Mouse (Mus musculus) limb, embryonic 14.5 days (tissue): ENCODE measurements at regions not wholly inside any gene's neighbourhood (a gene's known extent, or its start where the extent isn't known, plus 50 kb on each side); places are given as distances from the start of the nearest gene placed in this dataset.
"Not testable (repeated sequence)": the region's sequence is repeated elsewhere in the genome, so short reads cannot be mapped to it uniquely, and the experiment has no call there.

Experiments used
- ATAC-seq: fragments of 200-750 bp; cut with Nextera tagmentation; 2 replicates; pipeline ENCODE4 v1.8.0; 2017; ENCODE audit warnings: low read depth, moderate number of reproducible peaks, moderate TSS enrichment; ENCODE audit not compliant: low FRiP score
- DNase-seq: peaks from one replicate; pipeline ENCODE4 v3.0.0-alpha.2; 2015; ENCODE audit warnings: low spot score
- H3K27ac ChIP-seq: fragments of 300-500 bp; sonication (generic); replicated peaks from 2 replicates; pipeline ENCODE4 v1.5.1; 2014; ENCODE audit warnings: low read depth, mild to moderate bottlenecking, low read length, moderate library complexity, mixed read lengths
- H3K27me3 ChIP-seq: fragments of 300-500 bp; sonication (generic); 2 replicates; pipeline ENCODE4 v1.6.1; 2014; ENCODE audit warnings: low read length, mixed read lengths; ENCODE audit not compliant: control insufficient read depth, insufficient read depth
- H3K36me3 ChIP-seq: fragments of 300-500 bp; sonication (generic); 2 replicates; pipeline ENCODE4 v1.6.1; 2014; ENCODE audit warnings: mild to moderate bottlenecking, low read length, moderate library complexity, mixed read lengths; ENCODE audit not compliant: control insufficient read depth, insufficient read depth
- H3K4me1 ChIP-seq: fragments of 300-500 bp; sonication (generic); 2 replicates; pipeline ENCODE4 v1.6.1; 2014; ENCODE audit warnings: antibody characterized with exemption, low read length, mixed read lengths; ENCODE audit not compliant: control insufficient read depth, insufficient read depth
- H3K4me2 ChIP-seq: fragments of 300-500 bp; sonication (generic); replicated peaks from 2 replicates; pipeline ENCODE4 v1.6.1; 2014; ENCODE audit warnings: low read depth, mild to moderate bottlenecking, low read length, moderate library complexity; ENCODE audit not compliant: severe bottlenecking
- H3K4me3 ChIP-seq: fragments of 300-500 bp; sonication (generic); replicated peaks from 2 replicates; pipeline ENCODE4 v1.5.1; 2014; ENCODE audit warnings: low read length
- H3K9ac ChIP-seq: fragments of 300-500 bp; sonication (generic); 2 replicates; pipeline ENCODE4 v1.6.1; 2014; ENCODE audit warnings: mild to moderate bottlenecking, low read depth, low read length, moderate library complexity; ENCODE audit not compliant: severe bottlenecking
- H3K9me3 ChIP-seq: fragments of 300-500 bp; sonication (generic); 2 replicates; pipeline ENCODE4 v1.6.1; 2016; ENCODE audit warnings: low read length; ENCODE audit not compliant: control insufficient read depth
- WGBS: fragments of 180-500 bp; shearing (Covaris S2); extraction: QIAGEN DNeasy Blood & Tissue Kit; methylation state at CpG from one replicate; pipeline ENCODE4 v1.1.7; 2014; 5-methylcytosine and 5-hydroxymethylcytosine counted together

DNA sequence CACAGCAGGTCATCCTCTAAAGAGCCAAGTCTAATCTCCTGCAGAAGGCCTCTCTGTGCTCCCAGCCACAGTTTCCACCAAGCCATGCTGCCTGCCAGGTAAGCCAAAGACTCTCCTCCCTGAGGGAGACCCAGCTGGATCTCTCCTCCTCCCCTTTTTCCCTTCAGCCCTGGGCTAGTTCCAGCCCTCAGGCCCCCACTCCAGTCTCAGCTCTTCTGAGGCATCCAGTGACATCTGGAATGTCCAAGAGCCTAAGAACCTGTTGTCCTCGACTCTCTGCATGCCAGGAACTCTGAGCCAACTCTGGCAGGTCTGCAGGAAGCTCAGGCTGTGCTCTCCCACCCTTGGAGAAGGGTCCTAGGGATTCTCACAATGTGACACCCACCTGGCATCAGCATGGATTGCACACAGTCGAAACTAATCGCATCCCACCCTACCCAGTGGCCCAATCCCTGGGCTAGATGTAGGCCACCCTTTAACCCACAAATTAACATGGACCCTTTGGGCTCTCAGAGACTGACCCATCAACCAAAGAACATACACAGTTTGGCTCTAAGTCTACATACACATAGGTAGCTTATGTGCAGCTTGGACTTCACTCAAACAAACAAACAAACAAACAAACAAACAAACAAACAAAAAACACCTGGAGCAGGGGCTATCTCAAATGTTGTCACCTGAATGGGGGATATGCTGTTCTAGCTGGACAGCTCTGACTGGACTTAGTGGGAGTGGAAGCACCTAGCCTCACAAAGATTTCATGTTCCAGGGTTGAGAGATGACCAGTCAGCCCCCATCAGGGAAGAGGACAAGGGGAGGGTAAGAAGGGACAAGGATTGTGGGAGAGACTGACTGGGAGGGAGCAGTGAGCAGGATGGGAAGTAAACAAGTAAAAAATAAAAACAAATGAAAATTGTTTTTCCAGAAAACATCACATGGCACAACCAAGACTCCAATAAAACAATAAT is 57.9 kb upstream of the Zfp709 start:
- WGBS = 64% methylated on average over 3 of the region's 3 CpGs
- H3K9ac ChIP-seq, H3K4me2 ChIP-seq, H3K4me1 ChIP-seq, DNase-seq, H3K36me3 ChIP-seq, H3K9me3 ChIP-seq, H3K27ac ChIP-seq, H3K27me3 ChIP-seq, H3K4me3 ChIP-seq: not testable (repeated sequence)
- peak; percentile 38; the same call in 1 of the 2 replicates for ATAC-seq

DNA sequence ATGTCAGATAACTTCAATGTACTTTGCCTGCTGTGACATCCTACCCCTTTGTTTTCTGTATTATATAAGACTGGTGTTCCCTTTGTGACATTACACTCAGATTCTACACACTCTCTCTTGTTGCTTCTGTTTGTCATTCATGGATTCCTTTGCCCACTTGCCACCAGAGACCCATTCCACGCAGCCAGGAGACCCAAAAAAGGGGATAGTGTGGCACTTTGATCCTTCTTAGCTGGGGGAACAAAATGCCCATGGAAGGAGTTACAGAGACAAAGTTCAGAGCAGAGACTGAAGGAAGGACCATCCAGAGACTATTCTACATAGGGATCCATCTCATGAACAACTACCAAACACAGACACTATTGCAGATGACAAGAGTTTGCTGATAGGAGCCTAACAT is 59.1 kb upstream of the Zfp709 start:
- H3K4me1 ChIP-seq, ATAC-seq, H3K4me3 ChIP-seq, DNase-seq, H3K9me3 ChIP-seq, H3K27ac ChIP-seq, H3K27me3 ChIP-seq, H3K36me3 ChIP-seq, H3K9ac ChIP-seq, H3K4me2 ChIP-seq: not testable (repeated sequence)
- WGBS = 58% methylated on average over 1 of the region's 1 CpGs

DNA sequence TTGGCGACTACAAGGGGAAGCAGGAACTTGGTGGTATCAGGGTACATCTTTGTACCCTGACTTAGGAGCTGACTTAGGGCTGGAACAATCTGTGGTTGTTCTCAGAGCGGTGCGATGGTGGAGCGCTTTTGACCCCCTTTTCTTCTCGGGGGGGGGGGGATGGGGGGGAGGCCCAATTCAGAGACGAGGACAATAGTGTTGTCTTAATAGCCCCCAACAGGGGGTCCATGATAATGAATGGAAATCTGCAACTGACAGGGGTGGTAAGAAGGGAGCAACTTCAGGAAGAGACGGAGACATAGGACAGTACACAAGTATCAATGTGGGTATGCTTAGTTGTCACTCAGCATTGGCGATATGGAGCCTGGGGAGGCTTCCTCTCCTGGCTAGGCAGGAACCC is 61.9 kb upstream of the Zfp709 start:
- not testable (repeated sequence) for H3K27me3 ChIP-seq, H3K27ac ChIP-seq, H3K4me1 ChIP-seq, H3K4me3 ChIP-seq, DNase-seq, H3K9me3 ChIP-seq, H3K36me3 ChIP-seq, H3K4me2 ChIP-seq, H3K9ac ChIP-seq
- WGBS = 86% methylated on average over 8 of the region's 8 CpGs
- peak; percentile 35; the same call in 1 of the 2 replicates for ATAC-seq

DNA sequence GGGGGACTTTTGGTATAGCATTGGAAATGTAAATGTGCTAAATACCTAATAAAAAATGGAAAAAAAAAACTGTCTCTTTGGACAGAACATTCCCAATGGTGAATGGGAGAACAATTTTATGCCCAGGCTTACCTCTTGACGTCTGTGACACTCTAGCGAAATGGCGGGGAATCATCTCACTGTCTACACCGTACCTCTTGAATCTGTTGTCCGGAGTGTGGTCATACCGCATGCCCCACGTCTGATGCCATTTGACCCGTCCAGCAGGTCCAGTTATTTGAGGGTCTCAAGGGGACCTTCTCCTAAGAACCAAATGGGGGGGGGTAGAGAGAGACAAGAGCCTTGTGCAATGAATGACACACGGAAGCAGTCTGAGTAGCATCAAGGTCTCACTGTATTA is 62.4 kb upstream of the Zfp709 start:
- not testable (repeated sequence) for H3K9me3 ChIP-seq, H3K4me2 ChIP-seq, H3K36me3 ChIP-seq, H3K4me1 ChIP-seq, H3K27ac ChIP-seq, DNase-seq, H3K4me3 ChIP-seq, H3K27me3 ChIP-seq, H3K9ac ChIP-seq
- ATAC-seq = peak; percentile 60; the same call in 1 of the 2 replicates
- 88% methylated on average over 9 of the region's 9 CpGs for WGBS

DNA sequence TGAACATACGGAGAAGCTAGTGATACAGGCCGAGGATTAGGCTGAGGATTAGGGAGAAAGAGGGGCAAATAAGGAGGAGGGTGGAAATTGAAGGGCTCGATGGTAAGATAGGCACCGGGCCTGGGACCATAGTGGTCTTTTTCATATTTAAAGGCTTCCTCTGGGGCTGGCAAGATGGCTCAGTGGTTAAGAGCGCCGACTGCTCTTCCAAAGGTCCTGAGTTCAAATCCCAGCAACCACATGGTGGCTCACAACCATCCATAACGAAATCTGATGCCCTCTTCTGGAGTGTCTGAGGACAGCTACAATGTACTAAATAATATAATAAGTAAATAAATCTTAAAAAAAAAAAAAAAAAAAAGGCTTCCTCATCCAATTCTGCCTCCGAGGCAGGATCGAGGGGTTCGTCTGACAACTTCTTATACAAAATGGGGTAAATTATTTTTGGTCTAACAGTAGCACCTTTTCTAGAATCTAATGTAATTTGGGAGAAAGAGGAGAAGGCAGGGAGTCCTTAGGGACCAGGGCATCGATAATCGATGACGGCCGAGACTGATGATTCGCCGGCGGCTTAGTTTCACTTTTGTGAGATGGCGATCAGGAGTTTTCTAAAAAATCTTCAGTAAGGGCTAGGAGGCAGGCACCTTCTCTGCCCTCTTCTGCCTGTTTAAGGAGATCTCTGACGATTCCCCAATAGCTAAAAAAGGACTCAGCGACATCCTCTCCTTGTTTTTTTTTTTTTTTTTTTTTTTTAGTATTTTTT is 65.4 kb upstream of the Zfp709 start:
- not testable (repeated sequence) for H3K9me3 ChIP-seq, ATAC-seq, H3K36me3 ChIP-seq, DNase-seq, H3K27ac ChIP-seq, H3K9ac ChIP-seq, H3K4me2 ChIP-seq, H3K4me3 ChIP-seq, H3K27me3 ChIP-seq, H3K4me1 ChIP-seq
- WGBS = 92% methylated on average over 19 of the region's 20 CpGs

DNA sequence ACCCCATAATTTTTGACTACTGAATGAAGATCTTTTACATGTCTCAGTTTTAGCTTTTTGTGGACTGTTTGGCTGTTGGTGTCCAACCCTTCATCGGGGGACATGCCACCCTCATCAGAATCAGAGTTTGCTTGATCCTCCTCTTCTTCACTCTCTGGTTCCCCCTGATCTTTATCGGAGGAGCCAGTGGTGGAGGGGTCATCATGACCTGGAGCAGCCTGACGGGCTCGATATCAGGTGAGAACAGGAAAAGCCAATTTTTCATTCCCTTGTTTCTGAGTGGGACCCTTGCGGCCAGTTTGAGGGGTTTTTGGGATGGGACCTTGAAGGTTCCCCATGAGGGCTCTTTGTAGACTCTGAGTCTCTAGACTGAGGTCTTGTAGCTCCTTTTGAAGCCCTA is 66.0 kb upstream of the Zfp709 start:
- H3K4me3 ChIP-seq, H3K9ac ChIP-seq, H3K27ac ChIP-seq, H3K27me3 ChIP-seq, H3K4me1 ChIP-seq, ATAC-seq, DNase-seq, H3K4me2 ChIP-seq, H3K9me3 ChIP-seq, H3K36me3 ChIP-seq: not testable (repeated sequence)
- 94% methylated on average over 5 of the region's 5 CpGs for WGBS

DNA sequence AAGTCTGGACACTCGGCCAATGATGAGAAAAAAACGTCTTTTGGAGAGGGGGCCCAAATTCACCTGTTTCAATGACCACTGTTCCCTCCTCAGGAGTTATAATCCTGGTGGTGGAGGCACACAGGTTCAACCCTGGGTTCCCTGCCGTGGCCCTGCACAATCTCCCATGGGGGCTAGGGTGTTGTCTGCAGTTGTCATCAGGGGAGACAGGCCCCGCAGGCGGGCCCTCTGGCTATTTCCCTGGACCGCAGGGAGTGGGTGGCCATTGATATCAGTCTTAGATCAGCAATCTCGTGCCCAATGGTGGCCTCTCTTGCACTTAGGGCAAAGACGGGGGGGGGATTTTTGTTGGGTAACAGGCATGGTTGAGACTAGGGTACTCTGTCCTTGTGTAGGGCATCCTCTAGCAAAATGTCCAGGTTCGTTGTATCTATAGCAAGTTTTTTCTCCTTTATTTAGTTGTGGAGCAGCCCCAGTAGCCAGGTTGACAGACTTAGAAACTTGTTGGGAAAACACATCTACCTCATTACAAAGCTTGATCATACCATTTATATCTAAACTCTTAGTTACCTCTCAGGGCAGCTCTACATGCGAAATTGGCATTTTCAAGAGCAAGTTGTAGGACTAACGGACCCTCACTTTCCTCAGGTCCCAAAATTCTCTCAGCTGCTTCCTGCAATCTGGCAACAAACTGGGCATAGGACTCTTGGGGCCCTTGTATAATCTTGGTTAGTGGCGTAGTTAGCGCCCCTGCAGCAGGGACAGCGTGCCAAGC is 66.9 kb upstream of the Zfp709 start:
- 88% methylated on average over 14 of the region's 14 CpGs for WGBS
- H3K27me3 ChIP-seq, H3K36me3 ChIP-seq, H3K4me2 ChIP-seq, H3K9me3 ChIP-seq, H3K4me3 ChIP-seq, H3K27ac ChIP-seq, H3K4me1 ChIP-seq, ATAC-seq, DNase-seq, H3K9ac ChIP-seq: not testable (repeated sequence)
